Mouse (Mus musculus) liver, embryonic 14.5 days (tissue): ENCODE data around the gene Gm20422. TPM values are rescaled to one million over a fixed set of nuclear protein-coding genes. Genes with fewer than 3 reads are reported as not detected.

Experiments
- ATAC-seq: fragments of 200-750 bp; cut with Nextera tagmentation; 2 replicates; pipeline ENCODE4 v1.8.0; 2017; ENCODE audit warnings: moderate number of reproducible peaks, mild to moderate bottlenecking, moderate library complexity; ENCODE audit not compliant: insufficient read depth
- DNase-seq, 3 experiments: peaks; one replicate each; pipeline ENCODE4 v3.0.0-alpha.2; 2012 to 2013; ENCODE audit warnings: low read depth in 3 of 3, low spot score in 3 of 3
- H3K27ac ChIP-seq: fragments of 300-500 bp; sonication (generic); 2 replicates; pipeline ENCODE4 v1.5.1; 2014; ENCODE audit warnings: moderate library complexity, mild to moderate bottlenecking, control low read depth, inconsistent platforms
- H3K27me3 ChIP-seq: fragments of 300-500 bp; sonication (generic); 2 replicates; pipeline ENCODE4 v1.6.1; 2014; ENCODE audit warnings: mild to moderate bottlenecking, low read length, moderate library complexity; ENCODE audit not compliant: control insufficient read depth, insufficient read depth
- H3K36me3 ChIP-seq: fragments of 300-500 bp; sonication (generic); replicated peaks from 2 replicates; pipeline ENCODE4 v1.6.1; 2014; ENCODE audit warnings: low read depth; ENCODE audit not compliant: control insufficient read depth, insufficient read depth
- H3K4me1 ChIP-seq, 2 experiments: fragments of 200-500 bp in 1 of 2; fragments of 300-500 bp in 1 of 2; sonication (generic) in 1 of 2; replicated peaks; 2 replicates each; pipeline ENCODE4 v1.6.1; 2012 to 2014; ENCODE audit warnings: antibody characterized with exemption in 1 of 2, inconsistent platforms in 1 of 2, low read length in 1 of 2; ENCODE audit not compliant: control insufficient read depth in 2 of 2, insufficient read depth in 2 of 2
- H3K4me2 ChIP-seq: fragments of 300-500 bp; sonication (generic); 2 replicates; pipeline ENCODE4 v1.6.1; 2014; ENCODE audit warnings: low read depth, mild to moderate bottlenecking, control low read depth, moderate library complexity
- H3K4me3 ChIP-seq, 2 experiments: fragments of 200-500 bp in 1 of 2; fragments of 300-500 bp in 1 of 2; sonication (generic) in 1 of 2; 2 replicates each; pipeline ENCODE4 v1.5.1; 2012 to 2014; ENCODE audit warnings: low read depth in 2 of 2, low read length in 2 of 2, mild to moderate bottlenecking in 2 of 2, control low read depth in 1 of 2, inconsistent platforms in 1 of 2, moderate library complexity in 1 of 2; ENCODE audit not compliant: insufficient read depth in 1 of 2
- H3K9ac ChIP-seq: fragments of 300-500 bp; sonication (generic); replicated peaks from 2 replicates; pipeline ENCODE4 v1.6.1; 2014; ENCODE audit warnings: mild to moderate bottlenecking, control low read depth, moderate library complexity
- H3K9me3 ChIP-seq: fragments of 300-500 bp; sonication (generic); 2 replicates; pipeline ENCODE4 v1.6.1; 2016; ENCODE audit warnings: low read length, mixed read lengths; ENCODE audit not compliant: control insufficient read depth
- CTCF ChIP-seq: IDR thresholded peaks from 2 replicates; pipeline ENCODE4 v1.5.1; 2016; ENCODE audit warnings: antibody characterized with exemption, low read depth, control low read depth
- EP300 ChIP-seq: IDR thresholded peaks from 2 replicates; pipeline ENCODE4 v1.6.1; 2016; ENCODE audit warnings: antibody characterized with exemption, low read depth
- WGBS: fragments of 180-500 bp; shearing (Covaris S2); extraction: QIAGEN DNeasy Blood & Tissue Kit; methylation state at CpG from one replicate; pipeline ENCODE4 v1.1.7; 2014; ENCODE audit not compliant: insufficient replicate concordance; 5-methylcytosine and 5-hydroxymethylcytosine counted together
- polyA plus RNA-seq, 2 experiments: library from polyadenylated mRNA; depleted of rRNA in 1 of 2; stranded (reverse) in 1 of 2; unstranded in 1 of 2; fragments of >200 nt; fragmentation: Nextera tagmentation in 1 of 2; extraction: Ambion mirVana in 1 of 2; gene quantifications; 2 replicates each; pipeline versions ENCODE4 v1.2.1 to v1.2.3; 2012 to 2014

Gene Gm20422
- 0.32 TPM in 1 of 2 replicates, not detected in the other for polyA plus RNA-seq (2012; rRNA removed)
- polyA plus RNA-seq (2014; fragmentation: Nextera tagmentation; extraction: Ambion mirVana): 1.0 TPM in 1 of 2 replicates, not detected in the other

- under 1% methylated on average over 41 of the region's 41 CpGs for WGBS
- DNase-seq: peak; percentile 99
- H3K9me3 ChIP-seq: no peaks in the 10 kb centered on the region
- H3K27me3 ChIP-seq: no peaks in the 10 kb centered on the region
- H3K4me1 ChIP-seq: peaks cover 16 to 19% of the 10 kb centered on the region in 2 experiments
- peak within 1 kb of the TSS; percentile 73 to 94 for H3K4me3 ChIP-seq
- H3K4me2 ChIP-seq: peak within 1 kb of the TSS; percentile 83
- peak within 1 kb of the TSS; percentile 82 for H3K27ac ChIP-seq
- peaks cover 2% of the 10 kb centered on the region; the same call in 1 of the 2 replicates for H3K36me3 ChIP-seq
- TF ChIP-seq EP300 (no peak), CTCF (no peak)
- peak; percentile 98 for ATAC-seq
- H3K9ac ChIP-seq: peak within 1 kb of the TSS; percentile 85
Measured at GRCm38 (mm10) chr8:69774503-69775148, at the start of gene Gm20422. Gene Gm20422, minus strand, starts transcription at chr8:69774886.

- no peaks in the 10 kb centered on the region; a peak in 1 of 4 replicates for H3K4me1 ChIP-seq
- peak in 2 of 3 experiments; percentile 29 to 40 for DNase-seq
- peak within 1 kb of the TSS; percentile 76 for H3K4me2 ChIP-seq
- TF ChIP-seq CTCF: no peak; the same call in 1 of the 2 replicates
- no peak for TF ChIP-seq EP300
- WGBS: 3% methylated on average over 32 of the region's 35 CpGs
- peak within 1 kb of the TSS; percentile 44 to 52 for H3K4me3 ChIP-seq
- no peaks in the 10 kb centered on the region for H3K36me3 ChIP-seq
- H3K9me3 ChIP-seq: no peaks in the 10 kb centered on the region
- H3K9ac ChIP-seq: peak within 1 kb of the TSS; percentile 40
- peak; percentile 55 for ATAC-seq
- no peak within 1 kb of the TSS for H3K27ac ChIP-seq
- no peaks in the 10 kb centered on the region for H3K27me3 ChIP-seq
Measured at GRCm38 (mm10) chr8:69822386-69823191, 47.9 kb upstream of the Gm20422 start, which contains the start of gene Lpar2. Gene Lpar2, plus strand, starts transcription at chr8:69822429.

- H3K36me3 ChIP-seq: no peaks in the 10 kb centered on the region
- TF ChIP-seq CTCF (no peak), EP300 (no peak)
- ATAC-seq (peak; percentile 40), DNase-seq (no peak)
- H3K4me1 ChIP-seq: no peaks in the 10 kb centered on the region; a peak in 1 of 4 replicates
- WGBS: 1% methylated on average over 19 of the region's 22 CpGs
- H3K9me3 ChIP-seq: no peaks in the 10 kb centered on the region
- H3K4me2 ChIP-seq: peak overlapping the region; percentile 76
- no peaks in the 10 kb centered on the region for H3K27me3 ChIP-seq
- H3K27ac ChIP-seq: no peak overlapping the region
- H3K9ac ChIP-seq: peak overlapping the region; percentile 40
- peak overlapping the region; percentile 1 to 52; a peak in 3 of 4 replicates for H3K4me3 ChIP-seq
Measured at GRCm38 (mm10) chr8:69821971-69822385, 47.3 kb upstream of the Gm20422 start.

- no peak overlapping the region for H3K9ac ChIP-seq
- no peaks in the 10 kb centered on the region; a peak in 1 of 4 replicates for H3K4me1 ChIP-seq
- H3K4me3 ChIP-seq: no peak overlapping the region
- ATAC-seq (no peak), DNase-seq (no peak)
- TF ChIP-seq CTCF (no peak), EP300 (no peak)
- no peaks in the 10 kb centered on the region for H3K27me3 ChIP-seq
- no peak overlapping the region for H3K4me2 ChIP-seq
- H3K9me3 ChIP-seq: no peaks in the 10 kb centered on the region
- H3K36me3 ChIP-seq: no peaks in the 10 kb centered on the region
- WGBS: 58% methylated on average over 9 of the region's 9 CpGs
- no peak overlapping the region for H3K27ac ChIP-seq
Measured at GRCm38 (mm10) chr8:69820466-69820865, 45.8 kb upstream of the Gm20422 start.

- DNase-seq (no peak), ATAC-seq (no peak; the same call in 1 of the 2 replicates)
- H3K27ac ChIP-seq: no peak overlapping the region
- H3K9ac ChIP-seq: no peak overlapping the region
- H3K4me1 ChIP-seq: no peaks in the 10 kb centered on the region
- H3K4me3 ChIP-seq: no peak overlapping the region
- no peaks in the 10 kb centered on the region for H3K36me3 ChIP-seq
- H3K27me3 ChIP-seq: no peaks in the 10 kb centered on the region
- no peaks in the 10 kb centered on the region for H3K9me3 ChIP-seq
- WGBS: 76% methylated on average over 4 of the region's 4 CpGs
- TF ChIP-seq CTCF (no peak), EP300 (no peak)
- H3K4me2 ChIP-seq: no peak overlapping the region
Measured at GRCm38 (mm10) chr8:69815396-69815795, 40.7 kb upstream of the Gm20422 start.
